Mouse (Mus musculus): Measurements from ENCODE around the gene Rcsd1. TPM values are rescaled to one million over a fixed set of nuclear protein-coding genes. Genes with fewer than 3 reads are reported as not detected.

The Rcsd1 gene
- total RNA-seq, 4 experiments from 2014 or later, result 15.2 to 23.8 (median 18.2) TPM

DNA sequence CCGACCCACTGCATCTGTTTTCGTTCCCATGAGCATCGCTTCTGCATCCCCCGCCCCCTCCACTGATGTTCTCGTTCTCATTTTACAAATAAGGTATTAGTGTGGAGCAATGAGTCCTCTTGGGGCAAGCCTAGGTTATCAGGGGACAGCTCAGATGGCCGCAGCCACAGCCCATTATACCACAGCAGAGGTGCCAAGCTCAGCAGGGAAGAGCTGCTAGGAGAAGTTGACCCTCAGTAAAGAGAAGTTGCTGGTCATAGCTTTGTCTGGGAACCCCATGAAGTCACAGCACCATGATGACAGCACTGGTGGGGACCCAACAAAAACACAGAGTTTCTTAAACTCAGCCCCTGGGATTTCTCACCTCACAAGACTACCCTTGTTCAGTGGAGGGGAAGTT, 47.8 kb downstream of the Rcsd1 start:
- DNase-seq, result no peak

DNA sequence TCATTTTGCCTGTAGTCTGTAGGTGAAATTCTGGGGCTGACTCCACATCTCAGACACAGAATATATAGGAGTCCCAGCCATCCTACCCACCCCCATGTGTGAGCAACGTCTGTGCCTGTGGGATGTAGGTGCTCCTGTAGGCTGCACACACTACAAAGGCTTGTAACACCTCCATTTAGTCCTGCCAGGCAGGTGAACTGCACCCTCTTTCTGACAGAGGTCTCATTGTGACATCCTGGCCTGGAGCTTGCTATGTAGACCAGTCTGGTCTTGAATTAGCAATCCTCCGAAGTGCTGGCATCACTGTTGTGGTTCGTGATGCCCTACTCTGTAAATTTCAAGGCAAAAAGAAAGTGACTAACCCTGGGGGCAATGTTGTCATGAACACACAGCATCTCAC, 48.4 kb downstream of the Rcsd1 start:
- DNase-seq, result no peak

DNA sequence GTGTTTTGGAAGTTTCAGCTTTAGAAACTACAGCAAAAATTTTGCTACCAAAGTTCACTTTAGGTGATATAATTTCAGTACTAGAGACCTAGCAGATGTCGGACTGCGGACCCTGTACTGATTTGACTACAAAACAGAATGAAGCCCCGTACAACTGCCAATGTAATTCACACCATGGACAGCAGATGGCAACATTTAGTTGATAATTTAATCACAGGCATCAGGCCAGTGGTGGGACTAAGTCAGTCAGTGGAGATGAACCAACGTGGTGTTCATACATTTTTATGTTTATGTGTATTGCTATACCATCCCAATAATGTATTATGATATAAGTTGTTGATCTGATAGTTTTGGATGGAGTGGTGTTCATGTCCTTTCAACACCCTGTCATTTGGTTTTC, 48.8 kb downstream of the Rcsd1 start:
- DNase-seq, result no peak

DNA sequence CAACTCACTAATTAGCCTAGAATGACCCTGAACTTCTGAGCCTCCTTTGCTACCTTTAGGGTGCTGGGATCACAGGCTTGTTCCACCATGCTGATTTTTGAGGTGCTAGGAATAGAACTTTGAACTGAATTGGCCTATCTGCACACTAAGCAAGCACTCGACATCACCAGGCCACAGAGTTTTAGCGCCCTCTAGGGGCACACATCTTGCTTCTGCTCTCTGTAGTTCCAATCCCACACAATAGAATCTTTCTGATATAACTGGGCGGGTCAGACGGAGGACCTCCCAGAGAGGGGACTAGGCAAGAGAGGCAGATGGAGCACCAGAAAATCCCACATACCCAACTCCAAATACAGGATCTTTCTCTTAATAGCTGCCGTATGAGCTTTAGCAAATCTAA, 51.0 kb downstream of the Rcsd1 start:
- DNase-seq, result peak; percentile 67

DNA sequence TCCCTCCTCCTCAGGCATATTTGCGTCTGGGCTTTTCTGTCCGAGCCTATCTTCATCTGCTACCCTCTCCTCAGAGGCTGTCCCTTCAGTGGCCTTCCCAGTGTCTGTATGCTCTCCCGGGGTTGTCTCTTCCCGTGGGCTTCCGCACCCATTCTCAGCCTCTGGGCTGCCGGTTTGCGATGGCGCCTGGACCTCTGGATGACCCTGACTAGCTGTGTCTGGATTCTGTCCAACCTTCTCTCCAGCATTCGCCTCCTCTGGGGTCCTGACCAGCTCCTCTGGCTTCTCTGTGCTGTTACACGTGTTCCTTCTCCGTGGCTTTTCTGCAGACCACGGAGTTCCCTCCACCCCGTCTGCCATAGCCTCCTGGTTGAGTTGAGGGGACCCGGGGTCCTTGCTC, 54.1 kb downstream of the Rcsd1 start:
- no peak for DNase-seq

DNA sequence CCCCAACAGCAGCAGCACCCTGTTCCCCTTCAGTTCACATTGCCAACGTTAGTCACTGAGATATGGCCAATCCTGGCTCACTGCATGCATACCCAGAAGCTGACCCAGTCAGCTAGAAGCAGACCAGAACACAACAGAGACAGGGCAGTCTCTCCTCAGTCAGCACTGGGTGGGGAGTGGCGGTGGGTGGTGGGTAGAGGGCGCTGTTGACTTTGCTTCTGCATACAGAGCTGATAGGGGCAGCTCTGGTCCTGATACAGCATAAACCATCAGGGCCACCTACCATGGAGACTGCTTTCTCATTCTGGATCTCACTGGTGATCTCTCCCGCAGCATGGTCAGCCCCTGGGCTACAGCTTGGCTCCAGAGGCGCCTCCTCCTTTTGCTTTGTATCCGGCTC, 54.5 kb downstream of the Rcsd1 start:
- DNase-seq, result no peak

DNA sequence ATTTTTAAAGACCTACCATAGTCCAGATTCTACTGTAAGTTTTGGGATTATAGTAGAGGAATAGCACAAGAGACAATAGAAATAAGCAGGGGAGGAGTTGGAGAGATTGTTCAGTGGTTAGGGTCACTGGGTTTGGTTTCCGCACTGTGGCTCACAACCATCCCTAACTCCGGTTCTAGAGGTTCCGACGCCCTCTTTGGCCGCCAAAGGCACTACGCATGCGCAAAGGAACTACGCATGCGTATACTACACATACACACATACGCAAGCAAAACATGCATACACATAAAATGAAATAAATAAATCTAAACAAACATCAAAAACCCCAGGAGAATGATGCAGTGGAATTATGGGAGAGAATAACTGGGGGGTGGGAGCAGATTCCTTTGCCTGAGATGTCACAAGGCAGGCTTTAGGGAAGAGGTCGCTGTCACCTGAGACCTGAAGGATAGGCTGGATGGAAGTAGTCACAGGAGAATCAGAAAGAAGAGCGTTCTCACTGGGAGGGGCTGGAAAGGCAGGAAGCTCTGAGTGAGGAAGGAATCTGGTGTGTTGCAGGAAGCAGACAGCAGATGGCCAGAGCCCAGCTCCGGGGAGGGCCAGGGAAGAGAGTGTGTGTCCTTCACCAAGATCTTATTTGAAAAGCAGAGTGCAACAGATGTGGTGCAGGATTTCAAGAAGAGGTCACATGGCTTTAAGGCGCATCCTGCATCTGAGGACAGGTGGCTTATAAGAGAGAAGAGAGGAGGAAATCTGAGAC, 56.3 kb downstream of the Rcsd1 start:
- no peak for DNase-seq

DNA sequence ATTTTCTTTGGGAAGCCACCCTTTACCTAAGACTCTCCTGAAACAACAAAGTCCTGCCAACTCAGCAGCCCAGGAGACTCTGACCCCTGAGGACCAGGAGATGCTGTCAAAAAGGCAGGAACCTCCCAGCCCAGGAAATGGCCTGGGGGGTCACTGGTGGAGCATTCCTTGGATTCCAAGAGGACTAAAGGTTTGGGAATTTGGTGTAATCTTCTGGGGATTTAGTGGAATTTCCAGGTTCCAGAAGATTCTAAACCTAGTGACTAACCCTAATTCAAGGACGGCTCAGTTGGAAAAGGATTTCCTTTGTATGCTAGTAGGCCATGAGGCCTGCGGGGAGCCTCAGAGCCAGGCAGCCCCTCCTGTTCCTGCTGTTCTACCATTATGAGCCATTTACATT, 57.0 kb downstream of the Rcsd1 start:
- DNase-seq, result no peak

DNA sequence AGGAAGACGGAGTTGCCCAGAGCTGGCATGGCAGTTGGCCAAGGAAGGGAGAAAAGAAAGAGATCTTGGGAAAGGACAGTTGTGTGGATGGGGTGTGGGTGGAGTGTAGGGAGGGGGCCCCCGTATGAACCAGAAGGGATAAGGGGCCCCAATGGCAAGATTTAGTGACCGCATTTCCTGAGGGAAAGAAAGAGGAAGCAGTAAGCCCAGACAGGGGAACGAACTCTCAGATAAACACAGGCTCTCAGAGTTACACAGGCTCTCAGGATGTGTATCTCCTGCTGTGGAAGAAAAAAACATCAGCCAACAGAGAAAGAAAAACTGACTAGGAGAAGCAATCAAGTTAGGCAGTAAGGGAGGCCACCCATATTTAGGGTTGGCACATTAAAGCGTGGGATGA, 58.4 kb downstream of the Rcsd1 start:
- DNase-seq, result no peak

DNA sequence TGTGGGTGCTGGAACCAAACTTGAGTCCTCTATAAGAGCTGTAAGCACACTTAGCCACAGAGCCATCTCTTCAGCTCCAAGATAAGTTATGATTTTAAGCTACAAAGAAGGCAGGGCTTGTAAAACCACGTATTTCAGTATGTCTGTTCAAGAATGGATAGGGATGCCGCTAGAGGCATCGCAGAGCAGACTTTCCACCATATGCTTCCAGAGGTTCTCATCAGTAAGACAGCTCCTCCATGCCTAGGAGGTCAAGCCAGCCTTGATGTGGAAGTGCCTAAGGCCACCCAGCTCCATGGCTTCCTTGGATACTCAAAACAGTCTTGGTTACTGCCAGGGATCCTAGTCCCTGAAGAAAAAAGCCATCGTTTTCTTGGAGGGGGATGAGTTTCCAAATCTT, 64.5 kb downstream of the Rcsd1 start:
- DNase-seq, result no peak

DNA sequence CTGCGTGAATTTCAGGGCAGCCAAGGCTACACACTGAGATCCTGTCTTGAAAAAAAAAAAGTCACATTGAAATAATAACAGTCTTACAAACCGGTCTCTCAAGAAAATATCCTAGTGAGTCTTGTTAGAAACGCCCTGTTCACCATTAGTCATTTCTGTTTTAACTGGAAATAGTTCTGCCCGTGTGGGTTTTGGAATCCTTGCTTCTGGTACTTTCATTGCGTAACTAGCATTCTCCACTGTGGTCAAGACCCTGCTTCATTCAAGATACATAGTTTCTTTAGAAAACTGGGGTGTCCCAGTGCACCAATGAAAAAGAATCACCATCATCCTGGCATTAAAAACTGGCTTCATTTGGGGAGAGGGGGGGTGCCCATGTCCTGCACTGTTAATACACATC, 65.8 kb downstream of the Rcsd1 start:
- no peak for DNase-seq

DNA sequence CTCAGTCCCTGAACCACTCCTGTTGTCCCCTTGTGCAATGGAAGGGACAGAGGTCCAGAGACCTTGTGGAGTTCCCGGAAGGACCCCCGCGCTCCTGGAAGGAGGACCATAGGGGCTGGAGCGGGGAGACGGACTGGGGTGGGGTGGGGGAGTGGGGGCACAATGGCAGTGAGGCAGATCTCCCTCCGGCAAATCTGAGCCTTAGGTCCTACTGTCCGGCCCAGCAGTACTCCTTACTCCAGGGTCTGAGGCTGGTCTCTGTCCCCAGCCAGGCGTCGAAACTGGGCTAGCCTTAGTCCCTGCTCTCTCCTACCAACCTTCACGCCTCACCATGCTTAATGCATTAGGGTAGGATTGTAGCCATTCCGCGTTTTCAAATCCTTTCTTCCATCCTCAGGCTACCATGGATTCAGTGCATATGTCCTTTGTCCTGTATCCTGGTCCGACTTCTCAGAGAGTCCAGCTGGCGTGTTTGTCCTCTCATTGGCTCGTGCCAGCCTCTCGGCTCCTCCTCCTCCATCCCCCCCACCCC, 66.7 kb downstream of the Rcsd1 start:
- no peak for DNase-seq

DNA sequence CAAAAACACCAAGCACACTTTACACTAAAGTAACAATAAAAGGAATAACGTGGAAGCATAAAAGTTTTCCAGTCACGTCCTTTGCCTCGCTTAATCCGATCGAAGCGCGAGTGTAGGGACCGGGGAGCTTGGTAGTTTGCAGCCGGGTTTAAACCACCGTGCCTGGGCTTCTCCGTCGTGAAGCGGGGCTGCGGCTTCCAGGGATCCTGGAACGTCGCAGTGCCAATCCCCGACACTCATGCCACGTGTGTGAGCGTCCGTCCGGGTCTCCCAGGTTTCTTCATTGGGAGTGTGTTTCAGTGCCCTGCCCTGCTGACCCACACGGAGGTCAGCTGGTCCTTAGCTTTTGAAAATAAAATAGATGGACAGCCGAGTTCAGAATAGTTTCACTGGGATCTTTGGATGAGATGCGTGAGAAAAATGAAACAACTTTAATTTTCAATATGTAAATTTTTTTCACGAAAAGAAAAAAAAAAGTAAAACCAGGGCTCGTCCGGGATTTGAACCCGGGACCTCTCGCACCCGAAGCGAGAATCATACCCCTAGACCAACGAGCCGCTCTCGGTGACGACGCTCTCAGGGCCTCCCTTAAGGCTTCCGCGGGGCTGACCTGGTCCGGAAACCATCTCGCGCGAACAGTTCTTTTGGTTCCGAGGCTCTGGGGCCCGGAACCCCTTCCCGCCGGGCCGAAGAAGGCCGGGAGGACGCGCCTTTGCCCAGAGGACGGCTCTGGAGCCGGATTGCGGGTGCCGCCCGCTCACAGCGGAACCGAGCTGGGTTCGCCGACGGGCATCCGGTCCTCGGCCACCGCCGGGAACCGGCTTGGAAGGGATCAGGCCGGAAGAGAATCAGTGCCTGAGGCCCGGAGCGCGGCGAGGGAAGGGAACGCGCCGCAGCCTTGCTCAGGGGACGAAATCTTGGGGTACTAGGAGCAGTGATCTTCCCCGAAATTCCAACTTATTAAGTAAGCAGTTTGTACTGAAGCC, 67.5 kb downstream of the Rcsd1 start:
- DNase-seq, result peak; percentile 87

DNA sequence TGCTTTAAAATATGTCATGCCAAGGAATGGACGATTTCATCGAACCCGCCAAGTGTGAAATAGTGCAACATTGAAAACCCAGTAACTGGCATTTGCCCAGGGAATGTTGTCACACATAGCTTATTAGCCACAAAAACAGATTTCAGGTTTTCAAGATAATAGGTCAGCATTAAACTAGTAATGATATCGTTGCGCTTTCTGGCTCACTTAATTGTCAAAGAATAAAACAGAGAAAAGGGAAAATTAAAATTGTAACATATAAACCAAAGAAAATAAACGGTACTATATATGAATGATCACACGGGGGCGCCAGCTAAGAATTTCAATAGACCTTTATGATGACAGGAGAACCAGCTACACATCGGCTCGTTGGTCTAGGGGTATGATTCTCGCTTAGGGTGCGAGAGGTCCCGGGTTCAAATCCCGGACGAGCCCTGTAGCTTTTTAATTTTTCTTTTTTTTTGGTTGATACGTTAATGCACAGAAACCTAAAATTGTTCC, 68.2 kb downstream of the Rcsd1 start:
- DNase-seq, result peak; percentile 68

DNA sequence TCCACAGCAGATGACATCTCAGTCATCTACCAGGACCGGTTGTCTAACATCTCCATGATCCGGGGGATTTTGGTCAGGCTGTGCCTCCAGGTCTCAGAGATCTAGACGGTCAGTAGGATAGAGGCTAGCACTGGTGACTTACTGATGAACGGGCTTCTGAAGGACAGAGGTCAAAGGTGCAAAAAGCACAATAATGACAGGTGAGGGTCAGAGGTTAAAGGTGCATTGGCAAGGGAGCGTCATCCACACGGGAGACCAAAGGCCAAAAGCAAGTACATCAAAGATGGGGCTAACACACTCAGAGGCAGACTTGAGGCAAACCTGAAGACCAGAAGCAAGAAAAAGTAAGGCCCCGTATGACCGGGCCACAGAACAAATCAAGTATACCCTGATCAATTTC, 73.3 kb downstream of the Rcsd1 start:
- DNase-seq, result no peak

DNA sequence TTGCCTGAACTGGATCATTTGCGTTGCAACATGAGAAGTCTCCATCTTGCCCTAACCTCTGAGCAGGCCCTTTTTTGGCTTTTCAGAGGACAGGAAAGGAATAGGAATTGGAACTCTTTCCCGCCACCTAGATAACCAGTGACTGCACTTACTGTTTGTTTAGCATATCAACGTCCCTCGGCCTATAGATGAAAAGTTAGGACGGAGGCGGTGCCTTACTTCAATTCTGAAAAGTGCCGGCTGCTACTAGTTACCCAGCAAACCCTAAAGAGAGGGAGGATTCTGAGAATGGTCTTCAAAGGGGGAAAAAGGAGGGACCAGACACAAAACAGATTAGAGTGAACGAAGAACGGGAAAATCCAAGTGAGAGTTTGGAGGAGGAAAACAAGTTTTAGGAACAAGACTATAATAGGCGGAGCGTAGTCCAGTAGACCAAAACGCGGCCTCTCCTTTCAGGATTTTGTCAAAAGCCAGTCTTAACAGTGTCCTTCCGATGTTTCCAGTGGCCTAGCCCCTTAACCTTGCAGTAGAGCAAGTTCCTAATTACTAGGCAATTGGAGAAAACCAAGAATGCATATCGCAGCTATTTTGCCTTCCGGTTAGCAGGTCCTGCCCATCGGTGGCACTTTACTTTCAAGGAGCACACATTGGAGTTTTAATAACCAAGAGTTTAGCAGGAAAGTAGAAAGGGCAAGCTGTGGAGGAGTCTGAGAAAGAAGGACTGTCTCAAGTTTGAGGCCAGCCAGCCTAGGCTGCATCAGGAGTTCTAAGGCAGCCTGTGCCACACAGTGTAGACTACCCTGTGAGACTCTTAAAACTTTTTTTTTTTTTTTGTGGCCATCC, 74.3 kb downstream of the Rcsd1 start:
- DNase-seq, result no peak

DNA sequence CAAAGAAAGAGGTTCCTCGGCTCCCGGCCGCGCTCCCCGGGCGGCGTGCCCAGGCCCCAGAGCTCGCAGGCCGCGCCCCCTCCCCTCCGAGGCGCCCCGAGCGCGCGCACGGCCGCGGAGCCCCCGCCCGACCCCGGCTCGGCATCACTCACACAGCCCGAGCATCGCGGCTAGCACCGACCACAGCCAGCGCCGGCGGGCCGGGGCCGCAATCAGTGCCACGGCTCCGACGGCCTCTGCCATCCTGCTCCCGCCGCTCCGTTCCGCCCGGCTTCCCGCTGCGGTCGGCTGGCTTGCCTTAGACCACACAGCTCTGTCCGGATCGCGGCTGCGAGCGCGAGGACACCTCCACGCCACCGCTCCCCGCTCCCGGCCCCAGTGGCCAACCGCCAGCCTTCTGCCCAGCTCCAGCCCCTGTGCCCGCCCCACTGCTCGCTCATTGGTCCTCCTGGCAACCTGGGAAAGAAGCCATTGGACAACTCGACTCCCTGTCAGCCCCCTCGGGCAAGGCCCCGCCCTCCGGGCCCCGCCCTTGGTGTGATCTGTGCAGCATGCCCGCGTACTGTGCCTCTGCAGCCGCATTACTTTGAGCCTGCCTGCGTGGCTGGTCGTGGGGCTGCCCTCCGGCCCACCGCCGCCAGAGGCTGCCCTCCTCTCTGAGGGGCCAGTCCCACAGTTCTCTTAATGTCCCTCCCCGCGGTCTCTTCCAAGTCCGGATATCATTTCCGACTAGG, 75.2 kb downstream of the Rcsd1 start, which contains the start of gene Mpzl1:
Gene Mpzl1 (minus strand): TSS at position 388 of the 734 bp plus-strand sequence.
- peak; percentile 98 for DNase-seq

DNA sequence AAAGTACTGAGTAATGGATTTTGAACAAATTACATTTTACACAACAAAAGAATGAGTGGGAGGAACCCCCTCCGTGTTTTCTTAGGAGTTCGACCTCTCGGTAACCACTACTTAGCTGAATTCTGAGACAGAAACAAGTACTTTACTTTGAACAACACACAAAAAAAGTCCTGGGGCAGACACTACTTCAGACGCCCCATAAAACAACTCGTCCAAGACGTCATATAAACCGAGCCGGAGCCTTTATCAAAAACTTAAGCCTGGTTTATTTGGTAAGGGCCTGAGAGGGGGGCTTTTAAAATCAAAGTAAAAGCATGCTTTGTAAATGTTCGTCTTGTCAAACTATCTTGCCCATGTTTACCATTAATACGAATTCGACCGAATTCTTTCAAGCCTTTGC, 76.2 kb downstream of the Rcsd1 start:
- DNase-seq, result no peak

DNA sequence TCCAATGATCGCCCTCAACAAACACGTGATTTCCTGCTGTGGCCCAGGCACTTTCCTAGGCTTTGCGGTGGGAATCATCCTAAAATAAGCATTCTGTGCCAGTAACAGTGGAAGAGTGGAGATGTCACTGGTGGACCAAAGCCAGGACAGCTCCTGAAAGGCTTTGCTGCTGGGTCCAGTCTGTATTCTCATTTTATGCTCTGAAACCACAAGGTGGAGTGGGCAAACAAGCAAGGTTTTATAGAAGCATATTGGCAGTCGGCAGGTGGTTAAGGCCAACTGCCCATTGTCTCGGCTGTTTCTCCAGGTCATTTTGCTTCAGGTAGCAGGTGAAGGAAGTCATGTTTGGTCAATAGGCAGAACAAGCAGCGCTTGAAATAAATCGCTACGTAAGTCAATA, 78.4 kb downstream of the Rcsd1 start:
- DNase-seq, result no peak

DNA sequence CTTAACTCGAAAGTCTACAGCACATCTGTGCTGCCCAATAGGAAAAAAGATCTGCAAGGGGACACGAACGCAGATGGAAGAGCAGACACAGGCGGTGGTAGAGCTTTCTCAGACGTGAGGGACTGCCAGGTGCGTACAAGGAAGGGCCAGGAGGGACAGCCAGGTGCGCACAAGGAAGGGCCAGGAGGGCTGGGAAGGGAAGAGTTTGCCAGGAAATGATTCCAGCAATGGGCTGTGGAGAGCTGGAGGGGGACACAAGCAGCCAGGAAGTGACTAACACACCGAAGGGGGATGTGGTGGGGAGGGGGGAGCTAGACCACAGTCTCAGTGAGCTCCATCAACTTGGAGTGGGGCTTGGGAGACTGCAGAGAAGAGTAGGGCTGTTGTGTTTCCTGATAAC, 79.6 kb downstream of the Rcsd1 start:
- no peak for DNase-seq

DNA sequence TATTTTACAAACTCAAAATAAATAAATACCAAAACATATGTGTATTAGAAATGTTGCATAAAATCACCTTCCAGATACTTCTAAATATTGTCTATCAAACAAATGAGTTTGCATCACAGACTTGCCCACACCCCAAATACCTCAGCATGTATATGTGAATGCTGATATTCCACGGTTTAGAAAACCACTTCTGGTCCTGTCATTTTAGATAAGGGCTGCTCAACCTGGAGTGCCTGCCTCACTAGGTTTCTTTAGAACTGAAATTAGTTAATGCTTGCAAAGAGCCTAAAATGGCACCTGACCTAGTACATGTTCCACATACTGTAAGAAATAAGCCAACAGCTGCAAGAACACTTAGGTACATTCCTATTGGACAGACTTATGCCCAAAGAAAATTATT, 81.0 kb downstream of the Rcsd1 start:
- no peak for DNase-seq

DNA sequence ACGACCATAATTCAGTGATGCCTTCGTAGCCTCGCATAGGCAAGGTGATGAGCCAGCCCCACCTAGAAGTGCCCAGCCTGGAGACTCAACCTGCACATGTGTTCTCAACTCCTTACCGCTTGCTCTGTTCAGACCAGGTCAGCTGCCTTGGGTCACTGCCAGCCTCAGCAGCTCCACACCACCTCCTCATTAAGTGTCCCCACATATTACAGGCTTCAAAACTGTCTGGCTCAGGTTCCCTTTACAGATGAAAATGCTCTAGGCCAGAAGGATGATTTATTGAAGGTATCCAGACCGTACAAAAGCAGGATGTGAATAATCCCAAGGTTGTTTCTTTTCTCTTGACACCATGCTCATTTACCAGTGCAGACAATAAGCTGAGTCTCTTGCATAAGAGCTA, 83.7 kb downstream of the Rcsd1 start:
- no peak for DNase-seq

Measured in adrenal gland, adult 8-10 months (tissue).